Mouse (Mus musculus): Measurements from ENCODE around the gene Unc93a. TPM values are rescaled to one million over a fixed set of nuclear protein-coding genes. Genes with fewer than 3 reads are reported as not detected.
A peak's percentile ranks its signal among the peaks of the same experiment; 100 is the strongest.
"Not testable (repeated sequence)": the region's sequence is repeated elsewhere in the genome, so short reads cannot be mapped to it uniquely, and the experiment has no call there.

Unc93a gene
- polyA plus RNA-seq, 1 experiment from 2014 or later = 0.08 TPM

- H3K27ac ChIP-seq; H3K27me3 ChIP-seq; H3K36me3 ChIP-seq; H3K4me1 ChIP-seq; H3K4me3 ChIP-seq; ATAC-seq (ENCODE audit: insufficient number of reproducible peaks, low FRiP score, low TSS enrichment, low read depth); H3K9ac ChIP-seq; H3K9me3 ChIP-seq; H3K4me2 ChIP-seq: not testable (repeated sequence)
- 65% methylated on average over 9 of the region's 11 CpGs for WGBS
These were observed 1.7 kb downstream of the Unc93a start for GRCm38 (mm10) chr17:13129737-13130465.

- H3K36me3 ChIP-seq; H3K27ac ChIP-seq; H3K9ac ChIP-seq; H3K4me3 ChIP-seq; H3K9me3 ChIP-seq; H3K4me1 ChIP-seq; H3K27me3 ChIP-seq; H3K4me2 ChIP-seq; ATAC-seq (ENCODE audit: insufficient number of reproducible peaks, low FRiP score, low TSS enrichment, low read depth): not testable (repeated sequence)
- no CpG with 5 or more reads among the region's 3 CpGs for WGBS
These were observed 2.3 kb downstream of the Unc93a start for GRCm38 (mm10) chr17:13129324-13129723.

GRCm38 (mm10) chr17:13124241-13124640 lies 7.4 kb downstream of the Unc93a start:
- not testable (repeated sequence) for H3K4me1 ChIP-seq; H3K4me3 ChIP-seq; H3K27ac ChIP-seq; H3K9me3 ChIP-seq; H3K4me2 ChIP-seq; H3K27me3 ChIP-seq; H3K36me3 ChIP-seq; ATAC-seq (ENCODE audit: insufficient number of reproducible peaks, low FRiP score, low TSS enrichment, low read depth); H3K9ac ChIP-seq
- 44% methylated on average over 2 of the region's 3 CpGs for whole genome bisulfite sequencing

- not testable (repeated sequence) for H3K9ac ChIP-seq, H3K4me3 ChIP-seq, H3K9me3 ChIP-seq, H3K27me3 ChIP-seq, H3K4me1 ChIP-seq, H3K4me2 ChIP-seq, H3K36me3 ChIP-seq, H3K27ac ChIP-seq
- WGBS = 93% methylated on average over 2 of the region's 5 CpGs
- ATAC-seq (ENCODE audit: insufficient number of reproducible peaks, low FRiP score, low TSS enrichment, low read depth) = peak; percentile 16; the same call in 1 of the 2 replicates
These were observed 8.1 kb downstream of the Unc93a start for GRCm38 (mm10) chr17:13123308-13124038.

GRCm38 (mm10) chr17:13112504-13113291 lies 18.9 kb downstream of the Unc93a start:
- H3K4me2 ChIP-seq; H3K4me1 ChIP-seq; H3K27me3 ChIP-seq; H3K36me3 ChIP-seq; H3K27ac ChIP-seq; ATAC-seq (ENCODE audit: insufficient number of reproducible peaks, low FRiP score, low TSS enrichment, low read depth); H3K4me3 ChIP-seq; H3K9me3 ChIP-seq; H3K9ac ChIP-seq: not testable (repeated sequence)
- WGBS = 62% methylated on average over 3 of the region's 9 CpGs

- not testable (repeated sequence) for ATAC-seq (ENCODE audit: insufficient number of reproducible peaks, low FRiP score, low TSS enrichment, low read depth); H3K4me3 ChIP-seq; H3K36me3 ChIP-seq; H3K27ac ChIP-seq; H3K4me1 ChIP-seq; H3K9ac ChIP-seq; H3K4me2 ChIP-seq; H3K9me3 ChIP-seq; H3K27me3 ChIP-seq
- 67% methylated on average over 5 of the region's 5 CpGs for WGBS
These were observed 25.0 kb downstream of the Unc93a start for GRCm38 (mm10) chr17:13106563-13106962.

- H3K36me3 ChIP-seq; H3K4me1 ChIP-seq; ATAC-seq (ENCODE audit: insufficient number of reproducible peaks, low FRiP score, low TSS enrichment, low read depth); H3K27ac ChIP-seq; H3K9ac ChIP-seq; H3K9me3 ChIP-seq; H3K27me3 ChIP-seq; H3K4me3 ChIP-seq; H3K4me2 ChIP-seq: not testable (repeated sequence)
- WGBS = 86% methylated on average over 3 of the region's 4 CpGs
These were observed 38.6 kb downstream of the Unc93a start for GRCm38 (mm10) chr17:13092960-13093359.

GRCm38 (mm10) chr17:13092100-13092764 lies 39.4 kb downstream of the Unc93a start:
- not testable (repeated sequence) for H3K4me3 ChIP-seq; H3K36me3 ChIP-seq; H3K4me1 ChIP-seq; H3K27me3 ChIP-seq; H3K4me2 ChIP-seq; H3K9me3 ChIP-seq; H3K27ac ChIP-seq; ATAC-seq (ENCODE audit: insufficient number of reproducible peaks, low FRiP score, low TSS enrichment, low read depth); H3K9ac ChIP-seq
- WGBS = 60% methylated on average over 8 of the region's 8 CpGs

GRCm38 (mm10) chr17:13091510-13091909 lies 40.1 kb downstream of the Unc93a start:
- WGBS = no CpG with 5 or more reads among the region's 1 CpGs
- H3K4me1 ChIP-seq, H3K4me2 ChIP-seq, H3K9me3 ChIP-seq, H3K4me3 ChIP-seq, H3K27me3 ChIP-seq, H3K36me3 ChIP-seq, H3K9ac ChIP-seq, H3K27ac ChIP-seq: not testable (repeated sequence)
- peak; percentile 55; the same call in 1 of the 2 replicates for ATAC-seq (ENCODE audit: insufficient number of reproducible peaks, low FRiP score, low TSS enrichment, low read depth)

GRCm38 (mm10) chr17:13069227-13069626 lies 62.4 kb downstream of the Unc93a start:
- not testable (repeated sequence) for H3K9ac ChIP-seq; H3K4me3 ChIP-seq; H3K36me3 ChIP-seq; ATAC-seq (ENCODE audit: insufficient number of reproducible peaks, low FRiP score, low TSS enrichment, low read depth); H3K27me3 ChIP-seq; H3K4me2 ChIP-seq; H3K27ac ChIP-seq; H3K9me3 ChIP-seq; H3K4me1 ChIP-seq
- WGBS = 68% methylated on average over 4 of the region's 5 CpGs

GRCm38 (mm10) chr17:13067864-13068385 lies 63.7 kb downstream of the Unc93a start:
- ATAC-seq (ENCODE audit: insufficient number of reproducible peaks, low FRiP score, low TSS enrichment, low read depth); H3K4me3 ChIP-seq; H3K9ac ChIP-seq; H3K27ac ChIP-seq; H3K9me3 ChIP-seq; H3K27me3 ChIP-seq; H3K4me1 ChIP-seq; H3K36me3 ChIP-seq; H3K4me2 ChIP-seq: not testable (repeated sequence)
- 89% methylated on average over 1 of the region's 4 CpGs for WGBS

Data from limb, embryonic 15.5 days (tissue).